Mouse (Mus musculus) stomach, embryonic 14.5 days (tissue): ENCODE measurements around the gene Shcbp1l. TPM values are rescaled to one million over a fixed set of nuclear protein-coding genes. Genes with fewer than 3 reads are reported as not detected.
"Not testable (repeated sequence)": the region's sequence is repeated elsewhere in the genome, so short reads cannot be mapped to it uniquely, and the experiment has no call there.

Experiments
- ATAC-seq: fragments of 200-750 bp; cut with Nextera tagmentation; 2 replicates; pipeline ENCODE4 v1.8.0; 2017; ENCODE audit warnings: low read depth, moderate TSS enrichment; ENCODE audit not compliant: insufficient number of reproducible peaks, insufficient read depth, low FRiP score
- H3K27ac ChIP-seq: fragments of 300-500 bp; sonication (generic); 2 replicates; pipeline ENCODE4 v1.5.1; 2014; ENCODE audit warnings: mild to moderate bottlenecking, low read length, moderate library complexity, mixed read lengths
- H3K27me3 ChIP-seq: fragments of 300-500 bp; sonication (generic); 2 replicates; pipeline ENCODE4 v1.6.1; 2014; ENCODE audit warnings: low read length, control low read depth, mixed read lengths; ENCODE audit not compliant: control insufficient read depth, insufficient read depth
- H3K36me3 ChIP-seq: fragments of 300-500 bp; sonication (generic); 2 replicates; pipeline ENCODE4 v1.6.1; 2014; ENCODE audit warnings: mild to moderate bottlenecking, control low read depth, low read length, moderate library complexity, mixed read lengths; ENCODE audit not compliant: control insufficient read depth, insufficient read depth
- H3K4me1 ChIP-seq: fragments of 300-500 bp; sonication (generic); 2 replicates; pipeline ENCODE4 v1.6.1; 2014; ENCODE audit warnings: low read length, control low read depth, mixed read lengths; ENCODE audit not compliant: control insufficient read depth, insufficient read depth
- H3K4me2 ChIP-seq: fragments of 300-500 bp; sonication (generic); replicated peaks from 2 replicates; pipeline ENCODE4 v1.6.1; 2014; ENCODE audit warnings: low read depth, low read length, control low read depth
- H3K4me3 ChIP-seq: fragments of 300-500 bp; sonication (generic); 2 replicates; pipeline ENCODE4 v1.5.1; 2014; ENCODE audit warnings: low read depth, low read length, control low read depth
- H3K9ac ChIP-seq: fragments of 300-500 bp; sonication (generic); replicated peaks from 2 replicates; pipeline ENCODE4 v1.6.1; 2014; ENCODE audit warnings: low read depth, mild to moderate bottlenecking, control low read depth, low read length, moderate library complexity, mixed read lengths
- H3K9me3 ChIP-seq: fragments of 300-500 bp; sonication (generic); 2 replicates; pipeline ENCODE4 v1.6.1; 2016; ENCODE audit warnings: low read depth, low read length, control low read depth; ENCODE audit not compliant: control insufficient read depth
- WGBS: fragments of 180-500 bp; shearing (Covaris S2); extraction: QIAGEN DNeasy Blood & Tissue Kit; methylation state at CpG from one replicate; pipeline ENCODE4 v1.1.7; 2014; 5-methylcytosine and 5-hydroxymethylcytosine counted together
- polyA plus RNA-seq: library from polyadenylated mRNA; unstranded; fragments of >200 nt; fragmentation: Nextera tagmentation; extraction: Ambion mirVana; gene quantifications from 2 replicates; pipeline ENCODE4 v1.2.1, GENCODE M21; 2014

The Shcbp1l gene
- polyA plus RNA-seq, 1 experiment from 2014 or later: 0.38 TPM

DNA sequence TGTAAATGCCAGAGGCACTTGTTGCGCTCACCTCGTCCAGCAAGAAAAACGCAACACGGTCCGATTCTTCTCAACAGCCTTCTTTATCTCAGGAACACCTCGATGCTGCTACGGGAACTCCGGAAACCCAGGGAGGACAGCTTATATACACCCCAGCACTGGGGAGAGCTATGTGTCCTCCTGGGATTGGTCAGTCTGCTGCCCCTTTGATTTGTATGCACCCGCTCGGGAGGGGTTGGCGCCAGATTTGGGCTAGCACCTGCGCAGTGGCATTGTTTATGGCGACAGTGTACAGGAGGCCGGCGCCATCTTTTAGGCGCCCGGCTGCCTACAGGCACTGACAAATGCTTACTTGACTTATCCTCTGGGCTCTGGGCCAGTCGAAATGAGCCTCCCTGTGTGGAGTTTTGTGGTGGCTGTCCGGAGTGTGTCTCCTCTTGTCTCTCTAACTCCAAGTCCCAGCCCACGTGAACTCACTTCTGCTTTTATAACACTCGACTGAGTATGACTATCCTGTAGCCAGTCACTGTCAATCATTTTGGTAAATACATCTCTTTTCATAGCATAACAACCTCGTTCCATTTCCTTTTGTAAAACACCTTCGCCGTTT is 10.7 kb upstream of the Shcbp1l start:
- H3K9me3 ChIP-seq, ATAC-seq, H3K27me3 ChIP-seq, H3K4me1 ChIP-seq, H3K9ac ChIP-seq, H3K27ac ChIP-seq, H3K36me3 ChIP-seq, H3K4me2 ChIP-seq, H3K4me3 ChIP-seq: not testable (repeated sequence)
- WGBS: 87% methylated on average over 24 of the region's 24 CpGs

DNA sequence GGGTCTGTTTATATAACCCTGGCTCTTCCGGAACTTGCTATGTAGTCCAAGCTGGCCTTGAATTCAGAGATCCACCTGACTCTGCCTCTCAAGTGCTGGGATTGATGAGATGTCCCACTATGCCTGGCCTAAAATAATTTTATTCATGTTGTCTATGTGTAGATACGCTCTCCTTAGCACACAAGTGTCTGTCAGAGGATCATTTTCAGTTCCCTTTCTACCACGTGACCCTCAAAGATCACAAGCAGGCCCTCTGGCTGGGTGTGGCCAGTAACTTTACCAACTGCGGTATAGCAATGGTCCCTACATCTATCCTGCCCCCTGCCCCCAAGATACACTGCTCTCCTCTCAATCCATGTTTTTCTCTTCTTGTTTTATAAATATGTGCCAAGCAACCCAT is 10.0 kb upstream of the Shcbp1l start:
- no peak overlapping the region for H3K4me2 ChIP-seq
- WGBS: 85% methylated on average over 4 of the region's 4 CpGs
- H3K36me3 ChIP-seq: no peaks in the 10 kb centered on the region
- no peaks in the 10 kb centered on the region for H3K27me3 ChIP-seq
- no peaks in the 10 kb centered on the region for H3K9me3 ChIP-seq
- H3K4me3 ChIP-seq: no peak overlapping the region
- no peak for ATAC-seq
- H3K4me1 ChIP-seq: no peaks in the 10 kb centered on the region
- H3K27ac ChIP-seq: no peak overlapping the region
- H3K9ac ChIP-seq: no peak overlapping the region

DNA sequence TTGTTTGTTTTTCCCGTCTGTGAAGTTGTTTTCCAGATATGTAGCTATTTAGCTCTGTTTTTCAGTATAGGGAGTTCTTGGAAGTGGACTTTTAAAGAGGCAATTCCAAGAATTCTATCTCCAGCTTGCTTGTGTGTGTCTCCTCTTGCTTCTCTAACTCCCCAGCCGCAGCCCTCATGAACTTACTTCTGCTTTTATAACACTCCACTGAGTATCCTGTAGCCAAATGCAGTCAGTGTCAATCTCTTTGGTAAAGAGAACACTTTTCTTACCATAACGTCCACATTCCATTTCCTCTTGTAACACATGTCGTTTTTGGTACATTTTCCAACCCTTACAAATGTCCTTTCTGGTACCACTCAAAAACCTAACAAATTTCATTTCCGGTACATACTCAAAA is 9.2 kb upstream of the Shcbp1l start:
- H3K36me3 ChIP-seq, ATAC-seq, H3K4me3 ChIP-seq, H3K27ac ChIP-seq, H3K4me1 ChIP-seq, H3K4me2 ChIP-seq, H3K27me3 ChIP-seq, H3K9ac ChIP-seq, H3K9me3 ChIP-seq: not testable (repeated sequence)
- WGBS: 65% methylated on average over 2 of the region's 5 CpGs

DNA sequence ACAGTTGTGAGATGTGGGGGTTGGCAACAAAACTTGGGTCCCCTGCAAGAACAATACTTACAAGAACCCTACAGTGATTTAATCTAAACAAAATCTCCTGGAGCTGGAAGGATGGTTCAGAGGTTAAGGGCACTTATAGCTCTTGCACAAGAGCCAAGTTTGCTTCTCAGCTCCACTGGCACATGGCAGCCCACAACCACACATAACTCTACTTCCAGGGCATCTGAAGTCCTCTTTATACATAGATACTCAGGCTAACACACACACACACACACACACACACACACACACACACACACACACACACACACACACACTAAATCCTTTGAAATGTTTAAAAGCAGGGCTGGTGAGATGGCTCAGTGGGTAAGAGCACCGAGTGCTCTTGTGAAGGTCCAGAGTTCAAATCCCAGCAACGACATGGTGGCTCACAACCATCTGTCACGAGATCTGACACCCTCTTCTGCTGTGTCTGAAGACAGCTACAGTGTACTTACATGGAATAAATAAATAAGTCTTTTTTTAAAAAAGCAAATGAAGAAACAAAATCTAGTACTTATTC is 8.6 kb upstream of the Shcbp1l start:
- ATAC-seq: not testable (repeated sequence)

DNA sequence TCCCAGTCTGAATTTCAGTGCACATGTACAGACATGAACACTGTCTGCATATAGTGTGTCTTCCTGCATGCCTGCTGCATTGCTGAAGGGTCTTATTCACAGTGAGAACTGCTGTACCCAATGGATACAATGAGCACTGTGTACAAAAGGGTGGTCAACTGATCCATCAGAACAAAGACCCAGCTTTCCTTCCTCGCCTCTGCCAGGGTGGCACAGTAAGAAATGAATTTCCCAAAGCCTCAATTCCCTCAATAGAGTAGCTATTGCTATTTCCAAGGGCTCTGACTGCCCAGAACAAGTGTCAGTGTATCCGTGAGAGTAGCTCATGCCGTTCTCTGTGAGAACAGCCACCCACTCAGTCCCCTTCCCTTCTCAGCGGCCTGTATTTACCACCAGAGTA is 7.2 kb upstream of the Shcbp1l start:
- H3K27me3 ChIP-seq, H3K9ac ChIP-seq, H3K4me1 ChIP-seq, H3K4me2 ChIP-seq, H3K36me3 ChIP-seq, H3K9me3 ChIP-seq, H3K27ac ChIP-seq, ATAC-seq, H3K4me3 ChIP-seq: not testable (repeated sequence)
- WGBS: 68% methylated on average over 4 of the region's 4 CpGs

More for the DNA sequence above, 8.6 kb upstream of the Shcbp1l start:
- not testable (repeated sequence) for H3K4me2 ChIP-seq, H3K4me3 ChIP-seq, H3K27me3 ChIP-seq, H3K9ac ChIP-seq, H3K4me1 ChIP-seq, H3K27ac ChIP-seq, H3K9me3 ChIP-seq, H3K36me3 ChIP-seq
- 72% methylated on average over 3 of the region's 3 CpGs for WGBS

DNA sequence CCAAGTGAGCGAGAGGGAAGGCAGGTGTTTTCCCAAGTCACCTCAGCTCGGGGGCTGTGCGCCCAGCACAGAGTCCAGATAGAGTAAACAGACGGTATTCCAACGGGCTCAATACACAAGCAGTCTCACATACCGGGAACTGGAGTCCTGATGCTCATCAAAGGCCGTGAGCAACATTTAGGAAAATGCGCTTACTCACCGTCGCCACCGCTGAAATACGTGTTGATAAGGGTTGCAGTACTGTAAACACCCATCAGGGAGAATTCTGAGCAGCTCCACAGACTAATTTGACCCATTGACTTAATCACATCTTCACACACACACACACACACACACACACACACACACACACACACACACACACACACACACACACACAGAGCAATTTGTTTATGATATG is 691 bp upstream of the Shcbp1l start:
- Histone ChIP-seq H3K27me3 (no peaks in the 10 kb centered on the region), H3K27ac (no peak overlapping the region), H3K4me1 (peaks cover 7% of the 10 kb centered on the region; the same call in 1 of the 2 replicates), H3K4me3 (peak overlapping the region; percentile 43; the same call in 1 of the 2 replicates), H3K4me2 (peak overlapping the region; percentile 94), H3K9me3 (no peaks in the 10 kb centered on the region), H3K9ac (no peak overlapping the region), H3K36me3 (no peaks in the 10 kb centered on the region)
- WGBS: 11% methylated on average over 12 of the region's 12 CpGs
- no peak for ATAC-seq

DNA sequence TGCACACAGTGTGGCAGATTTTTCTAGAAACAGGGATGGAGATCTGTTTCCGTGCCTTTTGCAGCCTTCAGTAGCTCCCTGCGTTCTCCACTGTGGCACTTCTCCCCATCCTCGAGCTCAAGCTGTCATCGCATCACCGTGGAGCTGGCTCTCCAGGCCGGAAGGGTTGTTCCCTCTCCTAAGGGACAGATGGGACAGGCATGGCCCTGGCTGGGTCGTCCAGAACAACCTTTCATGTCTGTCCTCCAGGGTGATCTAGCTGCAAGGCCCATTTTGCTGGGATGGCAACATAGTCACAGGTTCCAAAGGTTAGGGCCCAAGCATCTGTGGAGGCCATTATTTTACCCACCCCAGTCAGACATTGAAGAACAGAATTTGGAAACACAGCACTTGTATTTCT is 6.2 kb downstream of the Shcbp1l start:
- Histone ChIP-seq H3K4me2 (no peak overlapping the region), H3K4me3 (no peak overlapping the region), H3K27me3 (no peaks in the 10 kb centered on the region), H3K9me3 (no peaks in the 10 kb centered on the region), H3K36me3 (no peaks in the 10 kb centered on the region), H3K27ac (no peak overlapping the region), H3K4me1 (no peaks in the 10 kb centered on the region), H3K9ac (no peak overlapping the region)
- no peak for ATAC-seq
- WGBS: 70% methylated on average over 7 of the region's 7 CpGs

DNA sequence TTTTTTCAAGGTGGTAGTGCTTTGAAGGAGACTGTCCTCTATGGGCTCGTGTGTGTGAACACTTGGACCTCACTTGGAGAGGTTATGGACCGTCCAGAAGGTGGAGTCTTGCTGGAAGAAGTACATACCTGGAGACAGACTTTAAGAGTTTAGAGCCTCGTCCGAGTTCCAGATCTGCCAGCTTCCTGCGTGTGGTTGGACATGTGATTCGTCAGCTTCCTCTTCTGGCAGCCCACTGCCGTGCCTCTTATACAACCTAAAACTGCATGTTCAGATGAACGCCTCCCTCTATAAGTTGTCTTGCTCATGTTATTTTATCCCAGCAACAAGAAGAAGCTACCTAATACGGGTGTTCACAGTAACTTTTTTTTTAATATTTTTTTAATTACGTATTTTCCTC is 6.7 kb downstream of the Shcbp1l start:
- no peaks in the 10 kb centered on the region for H3K36me3 ChIP-seq
- no peak overlapping the region for H3K4me3 ChIP-seq
- ATAC-seq: no peak
- no peak overlapping the region for H3K27ac ChIP-seq
- no peak overlapping the region for H3K4me2 ChIP-seq
- H3K9ac ChIP-seq: no peak overlapping the region
- WGBS: 76% methylated on average over 10 of the region's 10 CpGs
- H3K27me3 ChIP-seq: no peaks in the 10 kb centered on the region
- no peaks in the 10 kb centered on the region for H3K4me1 ChIP-seq
- no peaks in the 10 kb centered on the region for H3K9me3 ChIP-seq

DNA sequence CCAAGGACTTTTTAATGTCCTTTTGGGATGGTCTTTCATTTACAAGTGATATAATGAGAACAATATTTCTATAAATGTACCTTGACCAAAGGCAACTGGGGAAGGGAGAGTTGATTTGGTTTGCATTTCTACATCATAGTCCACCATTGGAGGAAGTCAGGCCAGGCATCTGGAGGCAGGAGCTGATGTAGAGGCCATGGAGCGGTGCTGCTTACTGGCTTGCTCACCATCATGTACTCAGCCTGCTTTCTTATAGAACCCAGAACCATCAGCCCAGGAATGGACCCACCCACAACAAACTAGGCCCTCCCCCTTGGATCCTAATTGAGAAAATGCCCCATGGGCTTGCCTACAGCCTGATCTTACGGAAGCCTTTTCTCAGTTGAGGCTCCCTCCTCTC is 7.4 kb downstream of the Shcbp1l start:
- Histone ChIP-seq H3K27me3 (no peaks in the 10 kb centered on the region), H3K4me1 (no peaks in the 10 kb centered on the region), H3K4me3 (no peak overlapping the region), H3K4me2 (no peak overlapping the region), H3K36me3 (no peaks in the 10 kb centered on the region), H3K9ac (no peak overlapping the region), H3K27ac (no peak overlapping the region), H3K9me3 (no peaks in the 10 kb centered on the region)
- ATAC-seq: no peak
- 89% methylated on average over 2 of the region's 2 CpGs for WGBS
